Mouse (Mus musculus): ENCODE measurements around the gene Steap1.

GRCm38 (mm10) chr5:5748866-5749682 is at the start of gene Steap1:
- TF ChIP-seq POLR2A (IDR thresholded peaks at IDR 0.05; ENCODE audit: insufficient read depth, low read depth, low read length): no peak
- peak; percentile 99; the same call in 1 of the 2 replicates for TF ChIP-seq CTCF (IDR thresholded peaks at IDR 0.05)

Measured in heart, adult 2 months (tissue).